9 mouse cellular contexts compared by ENCODE assay signal in genomic region chr9:116087880-116088279, GRCm38 (mm10).
DNase-seq lines count a peak whose midpoint lies in the region; ATAC-seq lines count a peak whose summit lies in the region.
"Had no signal": no experiment of that assay in that cellular context is flagged by ENCODE, and none has a peak within 500 bp of the region (broad histone marks: within the 10 kb centered on the region; RNA-seq: fewer than 3 reads in every experiment).

No protein-coding gene starts in this region.

- no peak for ATAC-seq in heart, embryonic 12.5 days (ENCODE audit: insufficient number of reproducible peaks, low FRiP score)
- peak; percentile 49 for ATAC-seq in CD4-positive, CD25-positive, alpha-beta regulatory T cell, adult 4 months
- ATAC-seq in lung, embryonic 16.5 days (ENCODE audit: low read depth), result no peak

- H3K27me3 ChIP-seq in heart, embryonic 12.5 days (replicated peaks), result no peaks in the 10 kb centered on the region
- no peaks in the 10 kb centered on the region for H3K27me3 ChIP-seq in lung, embryonic 16.5 days (ENCODE audit: control insufficient read depth, insufficient read depth, low read depth, low read length)
- no peaks in the 10 kb centered on the region for H3K27me3 ChIP-seq in splenic B cell, adult 2 months (ENCODE audit: control insufficient read depth, insufficient read depth, low read length, poor library complexity, severe bottlenecking)

- no peak overlapping the region for H3K4me2 ChIP-seq in heart, embryonic 12.5 days
- no peak overlapping the region for H3K4me2 ChIP-seq in lung, embryonic 16.5 days (ENCODE audit: low read depth, low read length)

- H3K27ac ChIP-seq in heart, embryonic 12.5 days (ENCODE audit: poor library complexity, severe bottlenecking), result no peak overlapping the region
- H3K27ac ChIP-seq in lung, embryonic 16.5 days (ENCODE audit: low read length), result 0 out of 2 replicates have a peak overlapping the region, but pooled peaks have one; percentile 24
- H3K27ac ChIP-seq: macrophage had no signal

- peaks cover 18% of the 10 kb centered on the region for H3K36me3 ChIP-seq in heart, embryonic 12.5 days
- peaks cover 31% of the 10 kb centered on the region for H3K36me3 ChIP-seq in lung, embryonic 16.5 days (ENCODE audit: control insufficient read depth, insufficient read depth, low read length)
- H3K36me3 ChIP-seq in splenic B cell, adult 2 months (ENCODE audit: control insufficient read depth, insufficient read depth, low read length, poor library complexity, severe bottlenecking), result peaks cover 32% of the 10 kb centered on the region

- peaks cover 11% of the 10 kb centered on the region for H3K4me1 ChIP-seq in heart, embryonic 12.5 days (replicated peaks)
- peaks cover 5% of the 10 kb centered on the region for H3K4me1 ChIP-seq in lung, embryonic 16.5 days (replicated peaks; ENCODE audit: control insufficient read depth, insufficient read depth, low read length)

- H3K9ac ChIP-seq in heart, embryonic 12.5 days, result no peak overlapping the region
- no peak overlapping the region for H3K9ac ChIP-seq in lung, embryonic 16.5 days (ENCODE audit: low read length)

- 28% methylated on average over 5 of the region's 5 CpGs for WGBS in heart, embryonic 12.5 days
- 19% methylated on average over 5 of the region's 5 CpGs for WGBS in lung, embryonic 16.5 days

- H3K4me3 ChIP-seq in heart, embryonic 12.5 days, result no peak overlapping the region
- H3K4me3 ChIP-seq in lung, embryonic 16.5 days (ENCODE audit: low read length), result no peak overlapping the region

- peak; percentile 66 to 86 for DNase-seq in heart, adult 18-20 months
- peak; percentile 69 to 77 for DNase-seq in adrenal gland, postnatal 36 days
- DNase-seq in frontal cortex, postnatal 36 days (ENCODE audit: low spot score in 2 of 2), result peak; percentile 67 to 77
- peak; percentile 82 for DNase-seq in layer of hippocampus, adult 11-12 months (ENCODE audit: low spot score)
- peak; percentile 85 for DNase-seq in splenic B cell, adult 2 months (ENCODE audit: low read depth, low spot score)

- no peaks in the 10 kb centered on the region for H3K9me3 ChIP-seq in heart, embryonic 12.5 days (replicated peaks)
- H3K9me3 ChIP-seq in lung, embryonic 16.5 days (ENCODE audit: control insufficient read depth, low read length), result no peaks in the 10 kb centered on the region
